Mouse (Mus musculus): ENCODE results near the gene Gm14419. TPM values are rescaled to one million over a fixed set of nuclear protein-coding genes. Genes with fewer than 3 reads are reported as not detected.
"Not testable (repeated sequence)": the region's sequence is repeated elsewhere in the genome, so short reads cannot be mapped to it uniquely, and the experiment has no call there.

Gene Gm14419
- total RNA-seq (2021) (10 to 100 TPM; 51.5 to 54.4 TPM), polyA plus RNA-seq (2012; rRNA removed) (2.7 and 4.0 TPM in 2 replicates)
- long read RNA-seq, transcript Gm14419-203 (4 exons, 752 nt) = major isoform, 6 of 7 reads
- long read RNA-seq, partial matches to known transcripts = 0 of 7 reads
- long read RNA-seq, other reads (novel, unspliced or antisense) = 1 of 7 reads

DNA sequence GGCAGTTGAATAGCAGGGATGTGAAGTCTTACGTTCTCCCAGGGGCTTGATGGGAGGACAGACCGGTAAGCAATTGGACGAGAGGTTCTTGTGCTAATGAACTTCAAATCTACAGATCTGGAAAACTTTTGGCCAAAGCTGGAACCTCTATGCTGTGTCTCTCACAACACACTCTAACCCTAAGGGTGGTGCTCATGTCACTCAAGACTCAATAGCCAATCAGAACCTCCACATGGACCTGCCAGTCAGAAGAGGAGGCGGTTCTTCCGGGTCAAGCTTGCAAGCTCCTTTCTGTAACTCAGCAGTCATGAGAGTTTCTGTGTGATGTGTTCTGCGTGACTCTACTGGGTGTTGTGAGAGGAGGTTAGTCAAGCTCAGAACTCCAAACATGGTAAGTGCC lies at the start of gene Gm14419:
Gm14419 (plus strand) TSS at position 301 of the 400 bp plus-strand sequence.
- intact Hi-C loops (cut with DNase I); H3K27ac ChIP-seq; H3K36me3 ChIP-seq (ENCODE audit: control insufficient read depth, insufficient read depth, low read length); H3K79me2 ChIP-seq (replicated peaks; ENCODE audit: control insufficient read depth, insufficient read depth, low read length); H3K9ac ChIP-seq (ENCODE audit: low read depth, low read length); H3K27me3 ChIP-seq (ENCODE audit: control insufficient read depth, insufficient read depth, low read length); H3K4me3 ChIP-seq; DNase-seq; H3K4me1 ChIP-seq (ENCODE audit: control insufficient read depth, insufficient read depth, low read length): not testable (repeated sequence)
- WGBS = no CpG with 5 or more reads among the region's 6 CpGs

Other genes with a start within 250 kb of the Gm14419 start
- 1 to 10 TPM; 6.7 to 9.7 TPM for gene Gm14295, start 202.3 kb upstream of the Gm14419 start, total RNA-seq (2021)
- gene Gm14295, start 202.3 kb upstream of the Gm14419 start, polyA plus RNA-seq (2012; rRNA removed) = 6.0 and 6.6 TPM in 2 replicates
- gene Gm14408, start 169.8 kb upstream of the Gm14419 start, total RNA-seq (2021) = not detected
- gene Gm14408, start 169.8 kb upstream of the Gm14419 start, polyA plus RNA-seq (2012; rRNA removed) = not detected in 2 replicates
- 1 to 10 TPM; 3.8 to 3.9 TPM for gene Gm14296, start 73.1 kb upstream of the Gm14419 start, total RNA-seq (2021)
- gene Gm14296, start 73.1 kb upstream of the Gm14419 start, polyA plus RNA-seq (2012; rRNA removed) = 2.2 and 3.2 TPM in 2 replicates
- gene Gm14401, start 73.4 kb downstream of the Gm14419 start, total RNA-seq (2021) = under 1 TPM; 0.34 to 0.91 TPM
- gene Gm14401, start 73.4 kb downstream of the Gm14419 start, polyA plus RNA-seq (2012; rRNA removed) = not detected in 2 replicates
- 10 to 100 TPM; 19.7 to 39.9 TPM for gene Gm14410, start 205.5 kb downstream of the Gm14419 start, total RNA-seq (2021)
- gene Gm14410, start 205.5 kb downstream of the Gm14419 start, polyA plus RNA-seq (2012; rRNA removed) = 2.6 and 8.2 TPM in 2 replicates

Data from heart, adult 2 months (tissue).